Mouse (Mus musculus) gastrocnemius, postnatal 10 days (tissue): ENCODE measurements around the gene Rhox6. TPM values are rescaled to one million over a fixed set of nuclear protein-coding genes. Genes with fewer than 3 reads are reported as not detected.
"Not testable (repeated sequence)": the region's sequence is repeated elsewhere in the genome, so short reads cannot be mapped to it uniquely, and the experiment has no call there.

Source experiments
- DNase-seq: peaks from one replicate; pipeline ENCODE4 v3.0.0; 2021; ENCODE audit warnings: mixed read lengths
- long read RNA-seq, 2 experiments: library from polyadenylated mRNA; stranded (forward); transcript quantifications; one replicate each; pipeline ENCODE4 v2.0.0; 2021
- total RNA-seq, 2 experiments: library from RNA; stranded (reverse); gene quantifications; 2 replicates each; pipeline ENCODE4 v1.2.3; 2021

Gene Rhox6
- not detected for total RNA-seq
- long read RNA-seq, experiment 1, result 0 reads
- long read RNA-seq, experiment 2, result 0 reads

- DNase-seq, result not testable (repeated sequence)
Measured at GRCm38 (mm10) chrX:37826610-37827009, at the start of gene Rhox6. Gene Rhox6, plus strand, starts transcription at chrX:37826910.

GRCm38 (mm10) chrX:37807286-37808080, 19.2 kb upstream of the Rhox6 start:
- DNase-seq, result no peak

- no peak for DNase-seq
Measured at GRCm38 (mm10) chrX:37809396-37809795, 17.3 kb upstream of the Rhox6 start.

GRCm38 (mm10) chrX:37811179-37811578, 15.5 kb upstream of the Rhox6 start:
- peak; percentile 21 for DNase-seq

- DNase-seq, result no peak
Measured at GRCm38 (mm10) chrX:37815665-37816064, 11.0 kb upstream of the Rhox6 start.

GRCm38 (mm10) chrX:37831386-37831785, 4.7 kb downstream of the Rhox6 start, which contains the start of gene Rhox7a:
Gene Rhox7a, plus strand, starts transcription at chrX:37831686.
- not testable (repeated sequence) for DNase-seq

GRCm38 (mm10) chrX:37871641-37872040, 44.9 kb downstream of the Rhox6 start:
- no peak for DNase-seq

GRCm38 (mm10) chrX:37878844-37879243, 52.1 kb downstream of the Rhox6 start, which contains the start of gene Rhox8:
Gene Rhox8, minus strand, starts transcription at chrX:37878944.
- no peak for DNase-seq

Other genes with a start within 250 kb of the Rhox6 start
- not detected for gene Rhox3f, start 245.9 kb upstream of the Rhox6 start, total RNA-seq
- gene Rhox4f, start 219.2 kb upstream of the Rhox6 start, total RNA-seq, result not detected
- not detected for gene Rhox3g, start 198.3 kb upstream of the Rhox6 start, total RNA-seq
- gene Rhox2g, start 183.4 kb upstream of the Rhox6 start, total RNA-seq, result not detected
- gene Rhox4g, start 175.6 kb upstream of the Rhox6 start, total RNA-seq, result not detected
- gene Rhox3h, start 158.1 kb upstream of the Rhox6 start, total RNA-seq, result not detected
- not detected for gene Rhox2h, start 153.6 kb upstream of the Rhox6 start, total RNA-seq
- not detected for gene Rhox5, start 22.1 kb upstream of the Rhox6 start, total RNA-seq
- gene Rhox7a, start 4.8 kb downstream of the Rhox6 start, total RNA-seq, result not detected
- not detected for gene Rhox8, start 52.0 kb downstream of the Rhox6 start, total RNA-seq
- not detected for gene Rhox7b, start 70.3 kb downstream of the Rhox6 start, total RNA-seq
- gene Rhox9, start 74.9 kb downstream of the Rhox6 start, total RNA-seq, result not detected
- gene Btg1-ps1, start 191.9 kb downstream of the Rhox6 start, total RNA-seq, result not detected
- not detected for gene Btg1-ps2, start 216.2 kb downstream of the Rhox6 start, total RNA-seq
- gene Rhox10, start 239.6 kb downstream of the Rhox6 start, total RNA-seq, result not detected